Mouse (Mus musculus): Measurements from ENCODE around the gene Nrtn. TPM values are rescaled to one million over a fixed set of nuclear protein-coding genes. Genes with fewer than 3 reads are reported as not detected.

Gene Nrtn
- polyA plus RNA-seq, 1 experiment from 2014 or later: 1.5 TPM

DNA sequence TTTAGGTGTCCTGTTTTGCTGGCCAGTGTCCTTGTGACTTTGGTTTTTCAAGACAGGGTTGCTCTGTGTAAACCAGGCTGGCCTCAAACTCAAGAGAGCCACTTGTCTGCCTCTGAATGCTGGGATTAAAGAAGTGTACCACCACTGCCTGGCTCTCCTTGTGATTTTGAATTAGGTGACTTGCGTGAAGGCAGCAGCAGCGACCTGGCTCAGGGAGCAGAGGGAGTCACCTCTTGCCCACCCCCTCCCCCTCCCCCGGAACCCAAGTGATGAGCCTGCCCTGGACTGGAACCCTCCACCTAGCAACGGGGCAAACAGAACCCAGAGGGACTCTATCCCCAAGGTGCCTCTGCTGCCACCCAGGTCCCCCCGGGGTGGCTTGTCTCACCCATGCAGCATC lies 12.6 kb upstream of the Nrtn start, which contains the start of gene Prr22:
TSS of gene Prr22 (plus strand) at position 301 of the 400 bp plus-strand sequence.
- no peak for ATAC-seq (ENCODE audit: low FRiP score)
- Histone ChIP-seq H3K4me3 (no peak within 1 kb of the TSS), H3K9ac (no peak within 1 kb of the TSS), H3K27ac (no peak within 1 kb of the TSS), H3K4me1 (replicated peaks) (peaks cover 6% of the 10 kb centered on the region), H3K9me3 (no peaks in the 10 kb centered on the region), H3K4me2 (no peak within 1 kb of the TSS), H3K36me3 (peaks cover 55% of the 10 kb centered on the region), H3K27me3 (no peaks in the 10 kb centered on the region)
- WGBS: 90% methylated on average over 5 of the region's 5 CpGs

DNA sequence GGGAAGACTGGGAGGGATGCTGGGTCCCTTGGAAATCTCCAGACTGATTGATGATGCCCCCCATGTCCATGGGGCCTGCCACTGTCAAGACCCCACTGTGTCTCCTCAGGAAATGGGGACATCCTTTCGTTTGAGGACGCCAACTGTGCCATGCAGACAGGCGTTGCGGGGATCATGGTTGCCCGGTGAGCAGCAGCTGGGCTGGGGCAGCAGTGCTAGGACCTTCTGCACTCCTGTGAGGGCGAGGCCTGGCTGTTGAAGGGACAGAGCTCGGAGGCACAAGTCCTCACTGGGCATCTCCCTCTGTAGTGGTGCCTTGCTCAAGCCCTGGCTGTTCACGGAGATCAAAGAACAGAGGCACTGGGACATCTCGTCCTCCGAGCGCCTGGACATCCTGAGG lies 11.6 kb upstream of the Nrtn start:
- H3K27ac ChIP-seq: no peak overlapping the region
- 90% methylated on average over 11 of the region's 11 CpGs for WGBS
- no peak overlapping the region for H3K9ac ChIP-seq
- no peaks in the 10 kb centered on the region for H3K9me3 ChIP-seq
- peaks cover 9% of the 10 kb centered on the region for H3K4me1 ChIP-seq (replicated peaks)
- H3K36me3 ChIP-seq: peaks cover 55% of the 10 kb centered on the region
- no peak overlapping the region for H3K4me2 ChIP-seq
- H3K4me3 ChIP-seq: no peak overlapping the region
- H3K27me3 ChIP-seq: no peaks in the 10 kb centered on the region
- no peak for ATAC-seq (ENCODE audit: low FRiP score)

DNA sequence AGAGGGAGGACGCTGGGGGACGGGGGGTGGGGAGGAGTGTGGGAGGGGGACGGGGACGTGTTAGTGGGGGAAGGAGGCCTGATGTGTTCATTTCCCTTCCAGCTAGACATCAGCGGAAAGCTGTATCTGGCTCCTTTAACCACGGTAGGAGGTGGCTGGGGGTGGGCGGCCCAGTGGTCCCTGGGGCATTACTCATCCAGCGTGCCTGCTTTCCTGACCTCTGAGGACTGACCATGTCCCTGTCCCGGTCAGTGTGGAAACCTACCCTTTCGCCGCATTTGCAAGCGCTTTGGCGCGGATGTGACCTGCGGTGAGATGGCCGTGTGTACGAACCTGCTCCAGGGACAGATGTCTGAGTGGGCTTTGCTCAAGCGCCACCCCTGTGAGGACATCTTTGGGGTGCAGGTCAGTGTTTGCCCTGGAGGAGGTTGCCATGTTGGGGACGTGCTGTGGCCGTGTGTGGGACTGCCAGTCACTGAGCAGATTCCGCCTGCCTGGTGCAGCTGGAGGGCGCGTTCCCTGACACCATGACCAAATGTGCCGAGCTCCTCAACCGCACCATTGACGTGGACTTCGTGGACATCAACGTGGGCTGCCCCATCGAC lies 10.3 kb upstream of the Nrtn start:
- Histone ChIP-seq H3K9me3 (no peaks in the 10 kb centered on the region), H3K27me3 (no peaks in the 10 kb centered on the region), H3K4me2 (no peak overlapping the region), H3K9ac (no peak overlapping the region), H3K4me1 (replicated peaks) (peaks cover 20% of the 10 kb centered on the region), H3K4me3 (no peak overlapping the region), H3K27ac (no peak overlapping the region), H3K36me3 (peaks cover 55% of the 10 kb centered on the region)
- no peak for ATAC-seq (ENCODE audit: low FRiP score)
- 94% methylated on average over 29 of the region's 29 CpGs for WGBS

DNA sequence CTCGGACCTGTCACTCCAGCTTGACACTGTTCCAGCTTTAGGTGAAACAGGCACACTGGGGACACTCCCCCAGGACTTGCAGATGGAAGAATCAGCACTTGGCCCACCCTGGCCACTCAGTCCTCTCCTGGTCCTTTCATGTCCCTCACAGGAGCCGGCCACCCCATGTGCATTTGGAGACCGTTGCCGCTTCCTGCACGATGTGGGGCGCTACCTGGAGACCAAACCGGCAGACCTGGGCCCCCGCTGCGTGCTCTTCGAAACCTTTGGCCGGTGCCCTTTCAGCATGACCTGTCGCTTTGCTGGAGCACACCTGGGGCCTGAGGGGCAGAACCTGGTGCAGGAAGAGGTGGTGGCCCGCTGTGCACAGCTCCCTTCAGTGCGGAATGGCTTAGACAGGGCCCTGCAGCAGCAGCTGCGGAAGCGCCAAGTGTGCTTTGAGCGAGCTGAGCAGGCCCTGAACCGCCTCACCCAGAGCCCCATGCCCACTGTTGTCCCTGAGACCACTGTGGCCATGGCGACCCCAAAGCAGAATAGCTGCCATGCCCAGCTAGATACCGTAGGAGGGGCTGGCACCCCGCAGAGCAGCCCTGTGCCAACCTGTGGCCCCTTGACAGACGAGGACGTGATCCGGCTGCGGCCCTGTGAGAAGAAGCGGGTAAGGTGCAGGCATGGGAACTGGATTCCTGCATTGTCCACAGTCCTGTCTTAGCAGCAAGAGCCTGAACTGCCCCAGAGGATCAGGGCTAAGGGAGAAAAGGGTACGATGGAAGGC lies 9.5 kb upstream of the Nrtn start:
- Histone ChIP-seq H3K27ac (no peak overlapping the region), H3K4me1 (replicated peaks) (peaks cover 25% of the 10 kb centered on the region), H3K4me2 (no peak overlapping the region), H3K27me3 (no peaks in the 10 kb centered on the region), H3K4me3 (no peak overlapping the region), H3K9ac (no peak overlapping the region), H3K9me3 (no peaks in the 10 kb centered on the region), H3K36me3 (peaks cover 55% of the 10 kb centered on the region)
- WGBS: 93% methylated on average over 27 of the region's 27 CpGs
- ATAC-seq (ENCODE audit: low FRiP score): no peak

DNA sequence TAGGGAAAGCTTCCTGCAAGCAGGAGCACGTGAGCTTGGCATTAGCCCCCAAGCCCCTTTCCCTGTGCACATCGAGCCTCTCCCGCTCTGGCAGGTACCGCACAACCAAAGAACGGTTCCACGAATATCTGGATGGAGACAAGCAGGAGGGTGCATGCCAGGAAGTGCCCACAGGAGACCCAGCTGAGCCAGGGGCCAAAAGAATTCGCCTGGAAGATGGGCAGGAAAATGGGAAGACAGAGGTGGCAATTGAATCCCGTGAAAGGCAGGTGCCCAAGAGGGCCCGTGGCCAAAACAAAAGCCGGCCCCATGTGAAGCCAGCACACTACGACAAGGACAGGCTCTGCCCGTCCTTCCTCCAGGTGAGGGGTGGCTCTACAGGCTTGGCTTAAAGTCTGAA lies 8.1 kb upstream of the Nrtn start:
- Histone ChIP-seq H3K4me1 (replicated peaks) (peaks cover 29% of the 10 kb centered on the region), H3K27ac (peak overlapping the region; percentile 96), H3K27me3 (peaks cover 6% of the 10 kb centered on the region), H3K4me3 (peak overlapping the region; percentile 69), H3K4me2 (peak overlapping the region; percentile 62), H3K36me3 (peaks cover 41% of the 10 kb centered on the region), H3K9ac (peak overlapping the region; percentile 85), H3K9me3 (no peaks in the 10 kb centered on the region)
- ATAC-seq (ENCODE audit: low FRiP score): peak; percentile 4
- 55% methylated on average over 12 of the region's 12 CpGs for WGBS

DNA sequence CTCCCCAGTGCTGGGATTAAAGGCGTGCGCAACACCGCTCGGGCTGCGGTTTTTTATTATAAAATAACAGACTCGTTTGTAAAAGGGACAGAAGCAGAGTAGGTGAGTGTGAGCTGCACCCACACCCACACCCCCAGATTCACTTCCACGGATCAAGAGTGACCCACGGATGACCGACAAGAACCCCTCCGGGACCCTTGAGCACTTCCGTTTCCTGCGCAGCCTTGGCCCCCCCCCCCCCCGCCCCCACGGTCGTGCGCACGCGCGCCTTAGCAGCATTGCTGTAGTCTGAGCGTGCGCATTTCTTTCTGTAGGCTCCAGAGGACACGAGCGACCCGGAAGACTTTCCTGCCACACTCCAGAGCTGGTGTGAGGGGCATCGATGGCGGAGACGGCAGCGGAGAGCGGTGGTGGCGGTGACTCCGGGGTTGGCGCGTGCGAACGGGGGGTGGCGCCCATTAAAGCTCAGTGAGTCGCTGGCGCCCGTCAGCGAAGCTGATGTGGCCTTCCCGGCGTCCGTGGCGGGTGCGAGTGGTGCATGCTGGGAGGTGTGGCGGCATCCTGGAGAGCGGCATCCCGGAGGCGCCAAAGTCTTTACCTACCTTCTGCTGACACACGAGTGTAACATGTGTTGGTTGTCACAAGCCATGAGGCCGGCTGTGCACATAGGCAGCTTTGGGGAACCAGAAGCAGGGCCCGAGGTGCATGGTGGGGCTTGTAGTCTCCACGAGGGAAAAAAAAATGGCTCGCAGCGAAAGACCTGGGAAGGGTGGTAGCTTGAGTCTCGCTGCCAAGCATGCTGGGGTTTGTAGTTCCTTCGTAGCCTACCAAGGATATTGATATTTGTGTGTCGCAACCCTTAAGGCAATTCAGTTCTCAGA lies 7.4 kb upstream of the Nrtn start, which contains the start of gene Dus3l:
TSS of gene Dus3l (plus strand) at position 284 of the 881 bp plus-strand sequence.
- H3K9ac ChIP-seq: peak within 1 kb of the TSS; percentile 85
- H3K4me2 ChIP-seq: peak within 1 kb of the TSS; percentile 62
- H3K4me1 ChIP-seq (replicated peaks): peaks cover 29% of the 10 kb centered on the region
- ATAC-seq (ENCODE audit: low FRiP score): peak; percentile 84
- 3% methylated on average over 57 of the region's 58 CpGs for WGBS
- H3K27me3 ChIP-seq: peaks cover 13% of the 10 kb centered on the region
- H3K4me3 ChIP-seq: peak within 1 kb of the TSS; percentile 69
- peak within 1 kb of the TSS; percentile 96 for H3K27ac ChIP-seq
- peaks cover 34% of the 10 kb centered on the region for H3K36me3 ChIP-seq
- no peaks in the 10 kb centered on the region for H3K9me3 ChIP-seq

DNA sequence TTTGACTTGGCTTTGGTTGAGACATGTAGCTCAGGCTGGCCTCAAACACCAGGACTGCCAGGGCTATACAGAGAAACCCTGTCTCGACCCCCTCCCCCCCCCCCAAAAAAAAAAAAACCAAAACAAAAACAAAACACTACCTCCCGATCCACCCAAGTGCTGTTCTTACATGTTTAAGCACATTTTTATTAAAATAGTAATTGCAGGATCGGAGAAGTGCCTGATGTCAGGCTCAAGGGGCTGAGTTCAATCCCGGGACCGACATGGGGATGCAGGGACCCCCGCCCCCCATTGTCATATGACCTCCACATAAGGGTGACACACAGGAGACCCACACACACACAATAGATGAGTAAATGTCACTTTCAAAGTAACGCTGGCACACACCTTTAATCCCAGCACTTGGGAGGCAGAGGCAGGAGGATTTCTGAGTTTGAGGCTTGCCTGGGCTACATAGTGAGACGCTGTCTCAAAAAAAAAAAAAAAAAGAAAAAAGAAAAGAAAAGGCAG lies 6.5 kb upstream of the Nrtn start:
- Histone ChIP-seq H3K9me3 (no peaks in the 10 kb centered on the region), H3K4me3 (peak overlapping the region; percentile 69), H3K36me3 (peaks cover 25% of the 10 kb centered on the region), H3K9ac (no peak overlapping the region), H3K4me1 (replicated peaks) (peaks cover 29% of the 10 kb centered on the region), H3K27me3 (peaks cover 22% of the 10 kb centered on the region), H3K4me2 (peak overlapping the region; percentile 62), H3K27ac (peak overlapping the region; percentile 96; the same call in 1 of the 2 replicates)
- WGBS: 78% methylated on average over 8 of the region's 8 CpGs
- ATAC-seq (ENCODE audit: low FRiP score): no peak

DNA sequence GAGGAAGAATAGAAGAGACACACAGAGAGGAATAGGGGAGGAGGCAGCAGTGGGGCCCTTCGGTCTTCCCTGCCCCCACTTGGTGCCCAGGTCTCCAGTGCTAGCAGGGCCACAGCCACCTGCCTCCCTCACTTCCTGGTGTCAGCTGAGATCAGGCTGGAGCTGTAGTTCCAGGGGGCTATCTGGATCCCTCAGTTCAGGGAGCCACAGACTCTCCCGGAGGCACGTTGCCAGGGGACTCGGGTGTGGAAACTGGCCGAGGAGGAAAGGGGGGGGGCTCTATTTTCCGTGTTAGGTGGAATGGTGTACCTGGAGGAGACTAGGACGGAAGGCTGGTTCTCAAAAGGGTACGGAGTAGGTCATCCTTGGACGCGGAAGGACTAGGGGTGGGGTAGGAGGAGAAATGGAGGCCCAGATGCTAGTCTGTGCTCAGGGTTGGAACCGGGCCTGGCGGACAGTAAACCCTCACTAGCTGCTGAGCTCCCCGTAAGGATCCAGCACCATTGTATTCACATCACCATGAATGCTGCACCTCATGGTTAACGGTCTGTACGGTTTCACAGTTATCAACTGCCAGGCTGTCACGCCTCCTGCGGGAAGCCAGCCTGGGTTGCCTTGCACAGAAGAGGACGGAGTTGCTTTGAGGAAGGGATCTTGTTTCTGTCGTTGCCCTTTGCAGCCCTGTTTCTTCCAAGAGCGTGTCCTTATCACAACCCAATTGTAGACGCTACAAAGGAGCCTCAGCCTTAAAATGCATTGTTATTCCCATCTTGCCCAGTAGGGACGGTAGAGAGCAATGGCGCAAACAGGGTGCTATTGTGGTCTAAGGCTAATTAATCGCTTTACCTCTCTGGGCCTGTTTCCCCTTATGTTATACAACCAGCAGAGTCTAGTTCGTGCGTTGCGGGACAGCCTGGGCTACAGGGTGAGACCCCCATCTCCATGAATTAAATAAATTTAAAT lies 5.7 kb upstream of the Nrtn start:
- H3K27me3 ChIP-seq: peaks cover 30% of the 10 kb centered on the region
- H3K4me2 ChIP-seq: peak overlapping the region; percentile 70
- peaks cover 36% of the 10 kb centered on the region for H3K4me1 ChIP-seq (replicated peaks)
- peaks cover 18% of the 10 kb centered on the region for H3K36me3 ChIP-seq
- H3K9ac ChIP-seq: no peak overlapping the region
- H3K9me3 ChIP-seq: no peaks in the 10 kb centered on the region
- ATAC-seq (ENCODE audit: low FRiP score): no peak
- 47% methylated on average over 27 of the region's 27 CpGs for WGBS
- peak overlapping the region; percentile 96 for H3K27ac ChIP-seq
- H3K4me3 ChIP-seq: 0 out of 2 replicates have a peak overlapping the region, but pooled peaks have one; percentile 48

DNA sequence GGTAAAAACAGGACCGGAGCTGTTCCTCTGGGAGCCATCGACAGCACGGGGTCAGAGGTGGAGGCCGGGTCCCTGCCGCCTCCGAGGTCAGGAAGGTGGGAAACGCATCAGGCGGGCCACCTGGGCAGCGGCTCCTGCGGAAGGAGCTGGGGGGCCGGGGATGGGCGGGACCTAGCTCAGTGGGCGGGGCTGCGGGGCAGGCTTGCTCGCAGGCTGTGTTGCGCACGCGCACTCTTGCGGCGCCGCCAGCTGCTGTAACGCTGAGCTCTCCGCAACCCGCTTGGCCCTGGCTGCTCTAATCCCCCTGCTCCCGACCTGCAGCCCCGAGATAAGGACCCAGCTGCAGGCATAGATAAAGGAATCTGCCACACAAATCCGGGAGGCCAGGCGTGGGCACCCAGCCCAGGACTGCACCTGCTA lies 4.7 kb upstream of the Nrtn start:
- WGBS: under 1% methylated on average over 28 of the region's 28 CpGs

DNA sequence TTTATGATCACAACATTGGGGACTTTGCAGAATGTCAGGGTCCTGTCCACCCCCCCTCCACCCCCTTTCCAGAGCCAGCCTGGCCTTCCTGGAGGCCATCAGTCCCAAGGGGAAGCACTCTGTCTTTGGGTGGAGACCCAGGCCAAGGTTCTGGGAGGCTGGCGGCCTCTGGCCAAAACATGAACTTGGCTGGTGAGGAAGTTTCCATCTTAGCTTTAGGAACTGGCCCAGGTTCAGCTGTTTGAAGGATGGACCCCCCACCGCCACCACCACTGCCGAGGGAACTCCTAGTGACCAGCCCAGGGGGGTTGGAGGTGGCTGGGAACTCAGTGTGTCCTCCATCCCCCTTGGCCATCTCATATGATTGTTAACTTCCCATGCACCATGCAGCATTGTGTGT lies 3.7 kb upstream of the Nrtn start:
- Histone ChIP-seq H3K27ac (0 out of 2 replicates have a peak overlapping the region, but pooled peaks have one; percentile 96), H3K4me2 (0 out of 2 replicates have a peak overlapping the region, but pooled peaks have one; percentile 70), H3K4me3 (no peak overlapping the region), H3K9ac (no peak overlapping the region), H3K9me3 (no peaks in the 10 kb centered on the region), H3K4me1 (replicated peaks) (peaks cover 51% of the 10 kb centered on the region), H3K36me3 (no peaks in the 10 kb centered on the region), H3K27me3 (peaks cover 49% of the 10 kb centered on the region)
- no peak for ATAC-seq (ENCODE audit: low FRiP score)
- WGBS: 73% methylated on average over 3 of the region's 3 CpGs

More for the DNA sequence above, 4.7 kb upstream of the Nrtn start:
- Histone ChIP-seq H3K36me3 (peaks cover 7% of the 10 kb centered on the region), H3K27ac (peak overlapping the region; percentile 96), H3K4me3 (peak overlapping the region; percentile 48), H3K9me3 (no peaks in the 10 kb centered on the region), H3K27me3 (peaks cover 40% of the 10 kb centered on the region), H3K4me2 (peak overlapping the region; percentile 70), H3K4me1 (replicated peaks) (peaks cover 47% of the 10 kb centered on the region), H3K9ac (peak overlapping the region; percentile 77)
- peak; percentile 30 for ATAC-seq (ENCODE audit: low FRiP score)

DNA sequence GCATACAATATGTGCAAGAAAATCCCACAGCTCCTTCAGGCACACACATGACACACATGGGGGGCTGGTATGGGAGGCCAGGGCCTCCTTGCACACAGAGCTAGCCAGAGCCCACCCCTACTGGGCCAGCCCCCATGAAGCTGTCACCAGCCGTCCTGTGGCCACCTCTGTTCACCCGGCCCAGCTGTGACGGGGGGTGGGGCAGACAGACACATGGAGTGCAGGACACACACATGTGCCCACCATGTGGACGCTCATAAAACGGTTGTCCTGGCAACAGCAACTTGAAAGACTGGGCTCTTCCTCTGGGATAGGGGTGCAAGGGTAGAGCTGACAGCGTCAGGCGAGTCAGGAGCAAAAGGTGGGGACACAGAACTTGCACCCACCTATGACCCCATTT lies 1.9 kb upstream of the Nrtn start:
- Histone ChIP-seq H3K27me3 (peaks cover 68% of the 10 kb centered on the region), H3K4me3 (no peak overlapping the region), H3K4me1 (replicated peaks) (peaks cover 44% of the 10 kb centered on the region), H3K9me3 (no peaks in the 10 kb centered on the region), H3K36me3 (no peaks in the 10 kb centered on the region), H3K27ac (no peak overlapping the region), H3K9ac (0 out of 2 replicates have a peak overlapping the region, but pooled peaks have one; percentile 20), H3K4me2 (no peak overlapping the region)
- no peak for ATAC-seq (ENCODE audit: low FRiP score)
- WGBS: 36% methylated on average over 7 of the region's 7 CpGs

All from hindbrain, embryonic 13.5 days (tissue).